10 mouse cellular contexts compared by ENCODE assay signal in the genomic region with DNA sequence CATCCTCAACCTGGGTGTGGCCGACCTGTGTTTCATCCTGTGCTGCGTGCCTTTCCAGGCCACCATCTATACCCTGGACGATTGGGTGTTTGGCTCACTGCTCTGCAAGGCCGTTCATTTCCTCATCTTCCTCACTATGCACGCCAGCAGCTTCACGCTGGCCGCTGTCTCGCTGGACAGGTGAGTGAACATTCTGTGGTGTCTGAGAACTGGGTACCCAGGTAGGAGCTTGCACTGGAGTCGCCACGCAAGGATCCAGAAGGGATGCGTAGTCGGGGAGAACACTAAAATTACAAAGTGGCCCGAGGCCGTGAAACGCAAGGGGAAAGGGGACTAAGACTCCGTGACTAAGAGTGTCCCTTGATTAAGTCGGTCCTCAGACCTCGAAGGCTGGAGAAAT. TPM values are rescaled to one million over a fixed set of nuclear protein-coding genes. Genes with fewer than 3 reads are reported as not detected.
DNase-seq lines count a peak whose midpoint lies in the region; ATAC-seq lines count a peak whose summit lies in the region.
"Had no signal": no experiment of that assay in that cellular context is flagged by ENCODE, and none has a peak within 500 bp of the region (broad histone marks: within the 10 kb centered on the region; RNA-seq: fewer than 3 reads in every experiment).

No protein-coding gene starts in this region.

- H3K4me2 ChIP-seq in heart, embryonic 13.5 days, result peak overlapping the region; percentile 68
- H3K4me2 ChIP-seq in embryonic facial prominence, embryonic 14.5 days (ENCODE audit: low read depth, low read length), result peak overlapping the region; percentile 57

- no peak for ATAC-seq in heart, embryonic 13.5 days (ENCODE audit: extremely low read depth, insufficient number of reproducible peaks, low FRiP score, low TSS enrichment)
- ATAC-seq in embryonic facial prominence, embryonic 14.5 days (ENCODE audit: low read depth), result no peak

- H3K4me3 ChIP-seq in heart, embryonic 13.5 days, result peak overlapping the region; percentile 46
- H3K4me3 ChIP-seq in embryonic facial prominence, embryonic 14.5 days (ENCODE audit: low read depth, low read length), result peak overlapping the region; percentile 31
- peak overlapping the region; percentile 42 for H3K4me3 ChIP-seq in limb, embryonic 10.5 days

- DNase-seq in heart, adult 11 months, result no peak
- DNase-seq in embryonic facial prominence, embryonic 14.5 days (ENCODE audit: low spot score), result no peak
- DNase-seq in limb, embryonic 10.5 days (ENCODE audit: low spot score), result peak; percentile 41
- peak; percentile 33 for DNase-seq in neural tube, embryonic 10.5 days (ENCODE audit: extremely low spot score, low spot score)
- DNase-seq in layer of hippocampus, postnatal 14 days (ENCODE audit: low spot score in 2 of 2), result no peak
- DNase-seq in layer of hippocampus, adult 9-11 months, result no peak
- DNase-seq in urinary bladder, adult 2 months (ENCODE audit: low spot score), result no peak
- DNase-seq: lung, postnatal 36 days had no signal

- 1% methylated on average over 18 of the region's 18 CpGs for WGBS in heart, embryonic 13.5 days
- 1% methylated on average over 18 of the region's 18 CpGs for WGBS in embryonic facial prominence, embryonic 14.5 days
- 3% methylated on average over 18 of the region's 18 CpGs for WGBS in limb, embryonic 10.5 days

- H3K27ac ChIP-seq in heart, embryonic 13.5 days (replicated peaks), result no peak overlapping the region
- no peak overlapping the region for H3K27ac ChIP-seq in embryonic facial prominence, embryonic 14.5 days (replicated peaks; ENCODE audit: low read depth, low read length)
- peak overlapping the region; percentile 32; the same call in 1 of the 2 replicates for H3K27ac ChIP-seq in limb, embryonic 10.5 days

- H3K9ac ChIP-seq in heart, embryonic 13.5 days, result peak overlapping the region; percentile 51; the same call in 1 of the 2 replicates
- H3K9ac ChIP-seq in embryonic facial prominence, embryonic 14.5 days (ENCODE audit: low read depth, low read length), result peak overlapping the region; percentile 54

- H3K9me3 ChIP-seq in heart, embryonic 13.5 days, result no peaks in the 10 kb centered on the region
- no peaks in the 10 kb centered on the region for H3K9me3 ChIP-seq in embryonic facial prominence, embryonic 14.5 days (ENCODE audit: control insufficient read depth, low read length)
- no peaks in the 10 kb centered on the region for H3K9me3 ChIP-seq in limb, embryonic 10.5 days (replicated peaks)

- H3K27me3 ChIP-seq in heart, embryonic 13.5 days (replicated peaks), result peaks cover 73% of the 10 kb centered on the region
- H3K27me3 ChIP-seq in embryonic facial prominence, embryonic 14.5 days (replicated peaks; ENCODE audit: control insufficient read depth, insufficient read depth, low read length), result peaks cover 60% of the 10 kb centered on the region
- H3K27me3 ChIP-seq in limb, embryonic 10.5 days (ENCODE audit: low read depth, poor library complexity, severe bottlenecking), result peaks cover 68% of the 10 kb centered on the region

- peaks cover 25% of the 10 kb centered on the region for H3K4me1 ChIP-seq in heart, embryonic 13.5 days
- peaks cover 16% of the 10 kb centered on the region for H3K4me1 ChIP-seq in embryonic facial prominence, embryonic 14.5 days (ENCODE audit: control insufficient read depth, insufficient read depth, low read length)
- H3K4me1 ChIP-seq in limb, embryonic 10.5 days, result peaks cover 33% of the 10 kb centered on the region

- no peaks in the 10 kb centered on the region for H3K36me3 ChIP-seq in heart, embryonic 13.5 days
- H3K36me3 ChIP-seq in embryonic facial prominence, embryonic 14.5 days (ENCODE audit: control insufficient read depth, insufficient read depth, low read length), result no peaks in the 10 kb centered on the region
- no peaks in the 10 kb centered on the region for H3K36me3 ChIP-seq in limb, embryonic 10.5 days

RNA-seq across cellular contexts. Expression of a gene that starts 0.9 kb away (rescaled TPM):
- not detected in 2 replicates for polyA plus RNA-seq in heart, embryonic 13.5 days (2015; fragmentation: Nextera tagmentation; extraction: Ambion mirVana)
- 0.29 and 0.60 TPM in 2 replicates for polyA plus RNA-seq in embryonic facial prominence, embryonic 14.5 days (2014; fragmentation: Nextera tagmentation; extraction: Ambion mirVana)
- polyA plus RNA-seq in limb, embryonic 10.5 days (2016; fragmentation: Nextera tagmentation; extraction: Ambion mirVana), result 0.11 TPM in 1 of 2 replicates, not detected in the other
- total RNA-seq in layer of hippocampus, postnatal 14 days (2021), result not detected
- polyA plus RNA-seq in urinary bladder, adult 2 months (2012; rRNA removed), result 9.5 and 12.9 TPM in 2 replicates
- polyA plus RNA-seq: frontal cortex, adult 2 months had no signal

RNA-seq across cellular contexts. Expression of a gene that starts 7.7 kb away (rescaled TPM):
- polyA plus RNA-seq in heart, embryonic 13.5 days (2015; fragmentation: Nextera tagmentation; extraction: Ambion mirVana), result 63.6 and 64.6 TPM in 2 replicates
- 91.9 and 92.5 TPM in 2 replicates for polyA plus RNA-seq in embryonic facial prominence, embryonic 14.5 days (2014; fragmentation: Nextera tagmentation; extraction: Ambion mirVana)
- 121 and 123 TPM in 2 replicates for polyA plus RNA-seq in limb, embryonic 10.5 days (2016; fragmentation: Nextera tagmentation; extraction: Ambion mirVana)
- total RNA-seq in layer of hippocampus, postnatal 14 days (2021), result 10 to 100 TPM; 52.0 to 55.7 TPM
- 75.0 and 78.3 TPM in 2 replicates for polyA plus RNA-seq in urinary bladder, adult 2 months (2012; rRNA removed)

RNA-seq across cellular contexts. Expression of a gene that starts 25.4 kb away (rescaled TPM):
- polyA plus RNA-seq in heart, embryonic 13.5 days (2015; fragmentation: Nextera tagmentation; extraction: Ambion mirVana), result 45.0 and 46.0 TPM in 2 replicates
- polyA plus RNA-seq in embryonic facial prominence, embryonic 14.5 days (2014; fragmentation: Nextera tagmentation; extraction: Ambion mirVana), result 60.5 and 71.2 TPM in 2 replicates
- polyA plus RNA-seq in limb, embryonic 10.5 days (2016; fragmentation: Nextera tagmentation; extraction: Ambion mirVana), result 55.1 and 64.8 TPM in 2 replicates
- 10 to 100 TPM; 76.5 to 77.8 TPM for total RNA-seq in layer of hippocampus, postnatal 14 days (2021)
- 40.4 and 51.0 TPM in 2 replicates for polyA plus RNA-seq in urinary bladder, adult 2 months (2012; rRNA removed)

RNA-seq across cellular contexts. Expression of a gene that starts 43.8 kb away (rescaled TPM):
- 0.42 and 0.48 TPM in 2 replicates for polyA plus RNA-seq in heart, embryonic 13.5 days (2015; fragmentation: Nextera tagmentation; extraction: Ambion mirVana)
- 9.5 and 10.1 TPM in 2 replicates for polyA plus RNA-seq in embryonic facial prominence, embryonic 14.5 days (2014; fragmentation: Nextera tagmentation; extraction: Ambion mirVana)
- 1.4 and 1.7 TPM in 2 replicates for polyA plus RNA-seq in limb, embryonic 10.5 days (2016; fragmentation: Nextera tagmentation; extraction: Ambion mirVana)
- total RNA-seq in layer of hippocampus, postnatal 14 days (2021), result under 1 TPM; 0.44 to 0.72 TPM
- polyA plus RNA-seq in urinary bladder, adult 2 months (2012; rRNA removed), result 16.9 and 24.7 TPM in 2 replicates

RNA-seq across cellular contexts. Expression of a gene that starts 53.5 kb away (rescaled TPM):
- polyA plus RNA-seq in heart, embryonic 13.5 days (2015; fragmentation: Nextera tagmentation; extraction: Ambion mirVana), result 0.09 and 0.14 TPM in 2 replicates
- polyA plus RNA-seq in embryonic facial prominence, embryonic 14.5 days (2014; fragmentation: Nextera tagmentation; extraction: Ambion mirVana), result 7.1 and 13.7 TPM in 2 replicates
- polyA plus RNA-seq in limb, embryonic 10.5 days (2016; fragmentation: Nextera tagmentation; extraction: Ambion mirVana), result 0.68 and 1.5 TPM in 2 replicates
- total RNA-seq in layer of hippocampus, postnatal 14 days (2021), result 10 to 100 TPM in 1 of 2 experiments, 1 to 10 TPM in 1; 6.9 to 13.4 TPM
- 0.24 and 0.34 TPM in 2 replicates for polyA plus RNA-seq in urinary bladder, adult 2 months (2012; rRNA removed)

Comparison
In these comparisons a context has a peak if more than half of its experiments do, and no peak if none do; other contexts are left out.
1. DNase-seq: peak in limb, embryonic 10.5 days (single experiment) and neural tube, embryonic 10.5 days (single experiment); none in heart, adult 11 months (single experiment), embryonic facial prominence, embryonic 14.5 days (single experiment), layer of hippocampus, postnatal 14 days (0 of 2), layer of hippocampus, adult 9-11 months (single experiment) and urinary bladder, adult 2 months (single experiment).
2. Peak in every context shown above with its lines, with median percentiles within 50 percentile points of each other: H3K4me3 ChIP-seq.